Mouse (Mus musculus) A20 (cell line): ENCODE results near the gene P2rx1.
A peak's percentile ranks its signal among the peaks of the same experiment; 100 is the strongest.

Source experiments
- DNase-seq: peaks from one replicate; pipeline ENCODE4 v3.0.0-alpha.2; 2011; ENCODE audit warnings: low read depth, low spot score

The P2rx1 gene

DNA sequence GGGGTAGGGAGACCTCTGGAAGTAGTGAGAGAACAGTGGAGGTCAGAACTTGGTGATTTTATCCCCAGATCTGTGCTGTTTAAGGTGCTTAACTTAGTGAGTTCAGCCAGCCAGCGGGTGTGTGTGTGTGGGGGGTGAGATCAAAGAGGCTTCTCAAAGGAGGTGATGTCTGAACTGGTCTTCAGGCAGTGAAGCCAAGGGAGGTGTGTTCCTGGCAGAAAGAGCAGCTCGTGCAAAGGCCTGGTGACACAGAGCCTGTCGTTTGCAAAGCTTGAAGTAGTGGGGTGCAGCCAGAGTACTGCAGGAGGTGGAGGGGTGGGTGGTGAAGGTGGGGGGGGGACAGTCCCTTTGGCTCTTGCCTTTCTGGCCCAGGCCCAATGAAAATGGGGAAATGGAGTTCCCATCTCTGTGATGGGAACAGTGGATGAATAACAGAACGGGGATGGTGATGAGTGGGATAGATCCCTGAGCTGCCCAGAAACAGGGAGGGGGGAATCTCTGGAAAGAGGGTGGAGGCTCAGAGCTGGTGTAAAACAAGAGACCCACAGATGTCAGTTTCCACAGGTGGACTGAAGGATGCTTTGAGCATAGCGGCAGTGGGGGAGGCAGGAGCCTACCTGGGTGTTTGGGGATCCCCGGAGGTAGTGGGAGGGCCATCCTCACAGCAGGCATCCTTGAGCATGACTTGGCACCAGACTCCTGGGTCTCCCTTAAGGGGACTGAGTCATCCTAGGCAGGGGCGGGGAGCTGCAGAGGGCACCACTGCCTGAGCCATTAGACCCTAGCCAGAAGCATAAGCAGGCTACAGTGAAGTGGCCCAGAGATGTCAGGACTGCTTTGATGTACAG is 22.3 kb downstream of the P2rx1 start:
- no peak for DNase-seq

DNA sequence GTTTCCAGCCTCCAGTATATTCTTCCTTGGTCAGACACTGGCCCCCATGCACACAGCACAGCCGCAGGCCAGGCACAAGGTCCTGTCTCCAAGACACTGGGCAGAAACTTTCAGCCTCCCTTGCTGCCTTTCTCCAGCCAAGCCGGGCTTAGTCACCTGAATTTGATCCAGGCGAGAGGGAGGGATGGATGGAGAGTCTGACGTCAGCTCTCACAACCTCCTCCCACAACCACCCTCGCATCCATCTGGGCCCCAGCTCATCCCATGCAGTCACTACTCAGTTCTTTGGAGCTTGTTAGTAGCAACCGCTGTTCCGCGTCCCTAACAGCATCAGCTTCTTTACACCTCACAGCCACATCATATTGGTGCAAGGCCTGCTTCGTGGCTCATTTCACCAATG is 24.2 kb downstream of the P2rx1 start:
- no peak for DNase-seq

DNA sequence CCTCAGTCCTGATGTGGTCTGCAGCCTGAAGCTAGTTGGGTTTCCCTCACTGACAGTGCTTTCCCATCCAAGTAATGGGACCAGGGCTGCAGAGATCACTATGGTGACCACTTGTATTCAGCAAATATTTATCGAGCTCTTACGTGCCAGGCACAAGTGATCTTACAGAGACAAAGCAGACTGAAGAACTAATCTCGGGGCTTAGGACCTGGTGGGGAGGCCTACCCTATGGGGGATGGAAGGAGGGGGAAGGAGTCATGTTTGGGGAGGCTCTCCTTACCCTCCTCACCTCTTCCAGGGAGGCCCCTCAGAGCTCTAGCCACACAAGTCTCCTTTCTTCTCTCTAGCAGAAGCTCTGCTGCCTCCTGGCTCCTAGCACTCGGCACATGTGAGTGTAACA is 24.9 kb downstream of the P2rx1 start:
- no peak for DNase-seq

DNA sequence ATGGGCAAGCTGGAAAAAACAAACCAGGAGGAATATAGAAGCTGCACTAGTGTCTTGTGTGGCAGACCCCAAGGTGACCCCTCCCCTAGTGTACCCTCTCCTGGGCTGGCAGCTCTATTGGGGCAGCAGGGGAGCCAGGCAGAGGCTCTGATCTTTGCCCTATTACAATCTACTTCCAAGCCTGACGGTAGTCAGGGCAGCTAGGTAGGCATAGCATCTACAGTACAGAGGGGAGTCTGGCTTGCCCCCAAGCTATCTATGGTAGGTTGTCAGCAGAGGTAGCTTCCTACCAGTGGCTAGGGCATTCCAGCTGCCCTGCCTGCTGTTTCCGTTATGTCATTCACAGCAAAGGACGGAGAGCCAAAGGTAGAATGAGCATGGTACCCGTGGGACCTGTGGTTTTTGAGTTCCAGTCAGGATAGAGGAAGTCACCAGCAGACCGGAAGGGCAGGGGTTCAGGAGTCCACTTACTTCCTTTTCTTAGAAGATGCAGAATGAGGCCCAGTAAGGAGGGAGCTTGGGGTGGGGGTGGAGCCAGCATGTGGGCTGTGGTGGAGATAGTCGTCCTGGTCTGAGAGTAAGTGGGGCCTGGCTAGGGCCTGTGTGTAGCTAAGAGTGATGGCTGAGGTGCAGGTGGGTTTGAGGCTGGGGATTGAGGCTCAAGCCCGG is 25.5 kb downstream of the P2rx1 start:
- peak; percentile 84 for DNase-seq

DNA sequence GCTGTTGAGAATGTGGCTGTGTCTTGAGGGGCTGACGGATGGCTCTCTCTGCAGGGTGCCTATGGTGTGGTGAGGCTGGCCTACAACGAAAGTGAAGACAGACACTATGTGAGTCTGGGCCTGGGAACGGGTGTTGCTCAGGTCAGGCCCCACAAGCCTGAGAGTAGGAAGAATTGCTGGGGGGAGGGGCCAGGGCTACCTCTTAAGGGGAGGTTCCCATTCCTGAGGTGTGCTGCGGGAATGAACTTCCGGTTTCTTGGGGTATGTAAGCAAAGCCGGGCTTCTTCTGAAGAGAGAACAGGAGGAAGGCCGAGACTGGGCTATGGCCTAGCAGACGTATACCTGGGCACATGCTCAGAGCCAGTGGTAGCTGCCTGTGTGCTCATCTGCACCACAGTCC is 28.1 kb downstream of the P2rx1 start:
- DNase-seq = no peak

DNA sequence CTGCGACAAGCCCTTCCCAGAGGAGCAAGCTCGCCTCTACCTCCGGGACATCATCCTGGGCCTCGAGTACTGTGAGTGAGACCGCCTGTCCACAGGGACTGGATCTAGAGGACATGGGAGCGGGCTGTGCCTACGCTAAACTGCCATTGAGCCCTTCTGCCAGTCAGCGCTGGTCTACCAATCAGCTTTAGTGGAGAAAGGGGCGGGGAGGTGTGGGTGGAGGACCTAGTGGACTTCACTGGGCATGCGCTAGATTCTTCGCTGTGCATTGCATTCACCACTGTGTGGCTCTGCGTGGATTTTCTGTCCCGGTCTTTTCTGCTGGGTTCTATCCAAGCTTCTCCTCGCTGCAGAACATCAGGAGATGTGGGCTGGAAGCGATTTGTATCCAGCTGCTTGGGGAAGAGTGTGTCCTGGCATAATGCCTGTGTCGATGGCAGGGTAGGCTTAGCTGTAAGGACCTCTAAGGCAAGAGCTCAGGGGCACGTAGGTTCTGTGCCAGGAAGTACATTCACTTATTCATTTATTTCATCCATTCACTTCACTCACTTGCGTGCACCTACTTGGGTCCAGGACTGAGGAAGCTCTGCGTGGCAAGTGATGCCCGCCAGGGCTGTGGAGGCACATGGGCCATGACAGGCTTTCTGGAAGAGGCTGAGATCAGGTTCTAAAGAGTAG is 32.1 kb downstream of the P2rx1 start:
- no peak for DNase-seq

DNA sequence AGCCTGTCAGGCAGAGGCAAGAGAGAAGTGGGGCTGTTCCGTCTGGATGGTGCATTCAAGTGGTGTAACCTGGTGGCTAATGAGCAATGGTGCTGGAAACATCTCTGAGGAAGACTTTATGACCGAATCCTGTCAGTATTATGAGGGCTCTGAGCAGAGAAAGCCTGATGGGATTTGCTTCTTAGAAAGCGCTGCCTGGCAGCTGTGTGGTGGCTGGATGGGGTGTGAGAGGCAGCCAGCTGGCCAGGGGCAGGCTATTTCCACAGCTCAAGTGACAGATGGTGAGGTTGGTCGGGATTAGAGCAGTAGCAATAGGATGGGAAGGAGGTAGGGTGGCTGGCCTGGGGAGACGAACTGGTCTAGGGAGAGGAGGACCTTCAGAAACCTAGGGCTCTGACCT is 32.6 kb downstream of the P2rx1 start:
- DNase-seq = no peak

DNA sequence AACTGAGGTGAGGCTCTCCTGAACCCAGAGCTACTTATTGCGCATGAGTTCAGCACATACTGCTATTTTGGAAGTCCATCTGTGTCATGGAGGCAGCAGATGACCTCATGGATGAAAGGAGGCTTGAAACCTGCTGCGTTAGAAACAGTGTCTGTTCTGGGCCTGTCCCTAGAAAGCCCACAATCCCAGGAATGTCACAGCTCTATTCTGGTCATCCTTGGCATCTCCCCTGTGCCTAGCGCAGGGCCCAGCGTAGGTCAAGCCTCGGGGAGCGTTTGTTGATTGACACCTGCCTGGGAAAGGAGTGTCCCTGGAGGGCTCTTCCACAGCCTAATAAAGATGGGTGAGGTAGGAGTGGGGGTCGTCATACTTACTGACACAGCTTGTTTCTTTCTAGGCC is 37.2 kb downstream of the P2rx1 start:
- no peak for DNase-seq

DNA sequence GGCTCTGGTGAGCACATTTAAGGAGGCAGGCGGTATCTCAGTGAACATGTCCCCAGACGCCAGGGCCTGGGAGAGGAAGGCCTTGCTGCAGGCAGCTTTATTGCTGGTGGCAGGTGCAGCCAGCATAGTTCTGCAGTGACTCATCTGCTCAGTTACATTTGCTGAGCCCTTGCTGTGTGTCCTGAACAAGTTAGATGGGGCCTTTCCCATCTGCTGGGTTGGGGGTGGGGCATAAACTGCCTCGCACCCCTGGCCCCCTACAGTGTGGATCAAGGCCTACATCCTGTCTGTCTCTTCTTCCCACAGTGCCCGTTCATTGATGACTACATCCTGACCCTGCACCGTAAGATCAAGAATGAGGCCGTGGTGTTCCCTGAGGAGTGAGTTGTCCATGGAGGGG is 38.0 kb downstream of the P2rx1 start:
- DNase-seq = peak; percentile 89

DNA sequence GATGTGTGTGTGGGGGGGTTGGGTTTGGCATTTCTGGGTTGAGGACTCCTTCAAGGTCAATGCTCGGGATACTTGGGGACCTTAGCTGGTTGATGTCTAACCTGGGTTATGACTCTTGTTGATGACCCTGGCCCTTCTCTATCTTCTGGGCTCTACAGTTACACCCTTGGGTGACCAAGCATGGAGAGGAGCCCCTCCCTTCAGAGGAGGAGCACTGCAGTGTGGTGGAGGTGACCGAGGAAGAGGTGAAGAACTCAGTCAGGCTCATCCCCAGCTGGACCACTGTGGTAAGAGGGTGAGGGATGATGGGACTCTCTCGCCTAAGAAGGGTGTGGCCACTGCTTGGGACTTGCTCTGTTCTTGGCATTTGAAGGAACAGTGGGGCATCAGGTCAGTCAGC is 38.8 kb downstream of the P2rx1 start:
- peak; percentile 87 for DNase-seq

DNA sequence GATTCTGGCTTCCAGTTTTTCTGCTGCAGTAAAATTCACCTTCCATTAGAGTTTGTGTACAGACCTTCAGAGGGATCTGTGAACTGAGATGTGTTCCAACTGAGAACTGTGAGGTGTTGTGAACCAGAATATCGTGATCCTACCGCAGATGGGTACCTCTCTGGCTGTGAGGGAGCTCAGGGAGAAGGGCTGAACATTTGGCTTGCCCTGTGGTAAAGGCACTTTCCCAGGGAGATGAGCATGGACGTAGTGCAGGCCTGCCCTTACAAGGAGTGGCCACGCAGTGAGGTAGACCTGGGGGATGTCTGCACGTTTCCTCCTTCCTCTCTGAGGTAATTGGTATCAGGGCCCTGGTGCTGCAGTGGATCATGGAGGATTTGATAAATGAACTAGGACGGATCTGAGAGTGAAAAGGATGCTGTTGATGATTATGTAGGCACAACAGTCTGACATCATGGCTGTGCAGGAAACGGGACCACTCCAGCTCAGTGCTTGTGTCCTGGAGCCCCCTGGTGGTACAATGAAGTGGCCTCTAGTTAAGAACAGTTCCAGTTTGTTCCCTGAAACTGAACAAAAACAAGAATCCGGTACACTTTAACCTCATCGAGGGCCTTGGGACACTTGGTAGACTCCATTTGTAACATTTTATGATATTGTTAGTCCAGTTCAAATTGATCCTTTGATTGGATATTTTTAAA is 40.3 kb downstream of the P2rx1 start:
- DNase-seq = peak; percentile 74

DNA sequence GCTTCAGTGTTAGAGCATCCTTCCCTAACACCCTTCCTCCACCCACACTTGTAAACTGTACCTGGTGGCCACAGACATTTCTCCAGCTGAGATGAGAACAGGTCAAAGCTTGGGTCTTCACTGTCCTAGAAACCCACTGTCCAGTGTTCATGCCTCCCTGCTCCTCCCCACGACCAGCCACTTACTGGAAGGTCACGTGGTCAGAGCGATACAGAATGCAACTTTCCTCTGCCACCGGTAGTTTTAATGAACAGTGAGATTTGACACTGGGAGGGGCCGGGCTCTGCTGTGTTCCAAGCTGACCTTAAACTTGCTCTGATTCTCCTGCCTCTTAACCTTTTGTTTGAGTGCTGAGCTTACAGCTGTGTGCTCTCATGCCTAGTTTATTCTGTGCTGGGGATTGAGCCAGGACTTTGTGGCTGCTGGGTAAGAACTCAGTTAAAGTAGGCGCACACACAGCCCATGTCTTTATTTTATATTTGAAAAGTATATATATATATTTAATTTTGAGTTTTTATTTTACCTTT is 45.4 kb downstream of the P2rx1 start:
- DNase-seq = no peak

DNA sequence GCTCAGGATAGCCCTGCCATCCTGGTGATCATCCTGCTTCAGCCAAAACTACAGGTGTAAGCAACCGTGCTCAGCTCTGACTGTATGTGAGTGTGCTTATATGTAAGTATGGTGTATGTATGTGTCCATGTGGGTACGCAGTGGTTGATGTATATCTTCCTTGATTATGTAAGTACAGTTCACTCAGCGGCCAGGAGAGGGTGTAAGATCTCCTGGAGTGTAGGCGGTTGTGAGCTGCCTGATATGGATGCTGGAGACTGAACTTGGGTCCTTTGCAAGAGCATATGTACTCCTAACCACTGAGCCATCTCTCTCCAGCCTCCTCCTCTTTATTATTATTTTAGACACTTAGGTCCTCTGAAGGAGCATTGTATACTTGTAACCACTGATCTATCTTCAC is 45.9 kb downstream of the P2rx1 start:
- DNase-seq = peak; percentile 41

DNA sequence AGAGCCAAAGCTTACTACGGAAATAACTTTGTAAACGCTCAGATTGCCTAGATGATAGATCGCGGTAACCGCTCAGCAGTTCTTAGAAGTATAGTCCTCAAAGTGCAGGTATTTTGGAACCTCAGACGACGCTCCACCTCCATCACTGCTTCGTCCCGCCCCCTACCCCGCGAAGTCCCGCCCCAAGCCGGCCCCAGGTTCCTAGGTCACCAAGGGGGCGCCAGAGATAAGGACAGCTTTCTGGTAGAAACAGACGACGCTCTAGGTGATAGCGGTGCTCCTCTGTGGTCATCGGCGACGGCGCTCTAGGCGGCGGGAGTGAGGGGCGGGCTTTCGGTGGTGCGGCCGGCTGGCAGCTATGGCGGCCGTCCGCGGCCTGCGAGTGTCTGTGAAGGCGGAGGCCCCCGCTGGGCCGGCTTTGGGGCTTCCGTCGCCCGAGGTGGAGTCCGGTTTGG is 48.7 kb downstream of the P2rx1 start, which contains the start of gene Ncbp3:
Ncbp3 (plus strand) TSS at position 242 of the 455 bp plus-strand sequence.
- peak; percentile 97 for DNase-seq

DNA sequence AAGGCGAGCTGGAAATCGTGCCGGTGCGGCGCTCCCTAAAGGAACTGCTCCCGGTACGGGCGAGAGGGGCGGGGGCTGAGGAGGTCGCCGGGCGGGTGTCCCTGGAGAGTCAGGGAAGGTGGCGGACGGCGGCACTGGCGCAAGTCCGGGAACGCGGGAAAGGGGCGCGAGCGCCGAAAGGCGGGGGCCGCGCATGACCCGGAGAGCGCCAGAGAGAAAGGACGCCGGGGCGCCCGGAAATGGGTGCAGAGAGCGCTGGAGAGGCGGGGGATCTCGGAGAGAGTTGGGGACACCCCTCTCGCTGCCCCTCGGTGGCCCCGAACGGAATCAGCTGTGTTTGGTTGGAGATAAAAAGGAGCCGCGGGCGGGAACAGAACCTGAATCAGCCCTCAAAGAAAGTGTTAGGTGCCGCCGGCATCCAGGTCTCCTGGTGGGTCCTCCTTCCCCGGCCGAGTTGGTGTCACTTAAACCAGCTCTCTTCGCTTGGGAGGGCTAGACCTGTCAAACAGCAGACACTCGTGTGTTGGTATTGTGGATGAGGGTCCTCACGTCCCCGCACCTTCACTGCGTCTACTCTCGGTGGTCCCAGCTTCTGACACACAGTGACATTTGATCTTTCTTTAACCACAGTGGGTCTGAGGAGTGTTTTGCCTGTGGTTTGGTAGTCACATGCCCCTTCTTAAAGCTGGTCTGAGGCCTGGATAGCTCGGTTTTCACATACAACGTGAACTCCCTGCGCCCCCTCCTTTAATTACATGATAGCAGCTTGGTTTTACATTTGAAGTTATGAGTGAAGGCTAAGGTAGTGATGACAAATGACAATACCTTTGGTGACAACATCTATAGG is 49.4 kb downstream of the P2rx1 start:
- DNase-seq = peak; percentile 78

DNA sequence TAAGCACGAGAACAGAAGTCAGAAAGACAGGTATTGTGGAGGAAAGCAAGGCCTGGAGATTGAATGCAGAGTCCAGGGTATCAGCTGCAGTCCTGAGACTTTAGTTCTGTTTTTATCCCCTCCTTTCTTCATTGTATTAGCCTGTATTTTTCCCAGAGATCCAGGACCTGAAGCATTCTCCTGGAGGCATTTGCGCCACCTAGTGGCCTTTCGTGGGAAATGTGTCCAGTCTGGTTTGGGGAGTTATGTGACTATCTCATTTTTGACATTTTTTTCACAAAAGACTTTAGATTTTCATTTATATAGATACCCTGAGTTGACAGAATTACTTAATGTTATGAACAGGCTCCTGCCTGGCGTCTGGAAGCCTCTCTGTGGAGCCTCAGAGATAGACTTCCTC is 50.4 kb downstream of the P2rx1 start:
- DNase-seq = peak; percentile 62

DNA sequence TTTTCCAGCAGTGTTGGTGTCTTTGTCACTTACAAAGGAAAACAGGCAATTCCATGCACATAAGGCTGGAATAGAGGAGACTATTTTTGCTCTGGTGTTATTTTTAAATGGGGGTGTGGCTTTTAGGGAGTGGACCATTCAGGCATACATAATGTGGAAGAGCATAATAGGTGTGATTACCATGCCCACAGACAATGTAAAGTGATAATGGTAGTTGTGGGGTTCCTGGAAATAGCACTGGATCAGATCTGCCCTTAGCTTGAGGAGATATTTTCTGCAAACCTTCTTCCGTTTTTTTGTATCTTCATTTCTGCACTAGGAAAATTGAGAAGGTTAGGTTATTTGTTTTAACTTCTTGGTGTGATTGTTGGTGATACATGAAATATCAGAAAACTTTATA is 53.9 kb downstream of the P2rx1 start:
- DNase-seq = no peak

DNA sequence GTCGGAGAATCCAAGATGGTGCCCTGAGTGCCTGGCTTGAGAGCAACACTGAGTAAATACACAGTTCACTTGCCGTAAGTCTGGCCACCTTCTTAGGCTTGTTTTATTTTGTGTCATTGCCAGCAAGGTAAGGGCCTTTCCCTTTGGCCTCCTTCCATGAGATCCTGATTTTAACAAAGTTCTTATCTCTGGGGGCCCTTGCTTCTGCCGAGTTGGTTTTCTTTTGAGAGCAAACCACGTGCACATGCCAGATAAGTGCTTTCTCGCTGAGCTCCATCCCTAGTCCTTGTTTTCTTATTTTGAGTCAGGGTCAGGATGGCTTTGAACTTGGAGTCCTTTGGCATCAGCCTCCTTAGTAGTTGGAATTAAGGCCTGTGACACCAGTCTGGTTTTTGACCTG is 58.8 kb downstream of the P2rx1 start:
- no peak for DNase-seq

DNA sequence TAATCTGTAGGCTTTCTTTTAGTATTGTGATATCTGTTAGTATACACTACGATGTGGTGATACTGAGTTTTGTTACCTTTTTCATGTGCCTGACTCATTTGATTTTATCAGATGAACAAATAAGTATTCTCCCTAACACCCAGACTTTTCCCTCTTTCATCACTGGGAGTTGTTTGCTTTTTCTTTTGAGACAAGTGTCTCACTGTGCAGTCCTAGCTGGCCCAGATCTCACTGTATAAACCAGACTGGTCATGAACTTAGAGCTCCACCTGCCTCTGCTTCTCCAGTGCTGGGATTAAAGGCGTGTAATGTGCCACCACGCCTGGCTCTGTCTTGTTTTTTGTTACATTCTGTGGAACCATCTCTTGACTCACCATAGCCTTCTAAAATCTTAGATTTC is 60.7 kb downstream of the P2rx1 start:
- DNase-seq = no peak

DNA sequence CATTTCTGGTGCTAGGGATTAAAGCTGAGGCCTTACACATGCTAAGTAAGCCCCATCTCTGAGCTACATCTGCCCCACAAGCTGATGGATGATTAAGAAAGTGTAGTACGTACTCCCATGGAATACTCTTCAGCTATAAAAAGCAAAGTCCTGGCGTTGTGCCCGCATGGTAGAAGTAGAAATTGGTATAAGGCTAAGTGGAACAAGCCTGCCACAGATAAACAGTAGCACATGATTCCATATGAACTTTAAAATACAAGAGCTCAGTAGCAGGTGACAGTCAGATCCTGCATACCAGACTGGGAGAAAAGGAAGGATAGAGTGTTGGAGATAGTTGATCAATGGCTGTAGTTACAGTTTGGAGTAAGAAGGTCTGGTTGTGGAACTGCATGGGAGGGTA is 62.5 kb downstream of the P2rx1 start:
- DNase-seq = no peak
